In genomic region chr8:79295276-79296105, GRCm38 (mm10) we compare ENCODE assay signal across 8 mouse cellular contexts. TPM values are rescaled to one million over a fixed set of nuclear protein-coding genes. Genes with fewer than 3 reads are reported as not detected.
A peak's percentile ranks its signal among the peaks of the same experiment; 100 is the strongest.
DNase-seq lines count a peak whose midpoint lies in the region; ATAC-seq and TF ChIP-seq lines count a peak whose summit lies in the region.

No protein-coding gene starts in this region.

- H3K9me3 ChIP-seq in heart, embryonic 10.5 days = no peaks in the 10 kb centered on the region
- H3K9me3 ChIP-seq in embryonic facial prominence, embryonic 15.5 days (replicated peaks) = no peaks in the 10 kb centered on the region
- H3K9me3 ChIP-seq in limb, embryonic 14.5 days (ENCODE audit: control insufficient read depth, low read length) = no peaks in the 10 kb centered on the region

- H3K79me2 ChIP-seq in C2C12 (ENCODE audit: control insufficient read depth, insufficient read depth) = no peaks in the 10 kb centered on the region

- peak overlapping the region; percentile 77 for H3K9ac ChIP-seq in embryonic facial prominence, embryonic 15.5 days
- peak overlapping the region; percentile 71 for H3K9ac ChIP-seq in limb, embryonic 14.5 days (ENCODE audit: low read depth, low read length, severe bottlenecking)

- peak overlapping the region; percentile 76 for H3K4me3 ChIP-seq in heart, embryonic 10.5 days
- H3K4me3 ChIP-seq in C2C12 (ENCODE audit: insufficient read depth, poor library complexity, severe bottlenecking) = peak overlapping the region; percentile 39
- H3K4me3 ChIP-seq in embryonic facial prominence, embryonic 15.5 days (replicated peaks) = peak overlapping the region; percentile 61
- H3K4me3 ChIP-seq in limb, embryonic 14.5 days (replicated peaks; ENCODE audit: low read length) = peak overlapping the region; percentile 57

- no peaks in the 10 kb centered on the region for H3K36me3 ChIP-seq in heart, embryonic 10.5 days
- H3K36me3 ChIP-seq in C2C12 (ENCODE audit: control insufficient read depth, insufficient read depth) = no peaks in the 10 kb centered on the region
- H3K36me3 ChIP-seq in embryonic facial prominence, embryonic 15.5 days = no peaks in the 10 kb centered on the region
- H3K36me3 ChIP-seq in limb, embryonic 14.5 days (ENCODE audit: control insufficient read depth, insufficient read depth, low read length) = no peaks in the 10 kb centered on the region

- peaks cover 23% of the 10 kb centered on the region for H3K4me1 ChIP-seq in heart, embryonic 10.5 days
- peaks cover 21% of the 10 kb centered on the region for H3K4me1 ChIP-seq in embryonic facial prominence, embryonic 15.5 days
- peaks cover 21% of the 10 kb centered on the region for H3K4me1 ChIP-seq in limb, embryonic 14.5 days (ENCODE audit: control insufficient read depth, insufficient read depth, low read length)

- DNase-seq in heart, embryonic 10.5 days (ENCODE audit: low spot score) = no peak
- no peak for DNase-seq in heart, adult 8-10 months (ENCODE audit: low spot score)
- peak; percentile 22 for DNase-seq in limb, embryonic 14.5 days (ENCODE audit: low spot score)
- DNase-seq in adrenal gland, postnatal 25 days = no peak
- DNase-seq in ovary, adult 18-20 months (ENCODE audit: low spot score) = no peak
- no peak for DNase-seq in thymus, postnatal 14 days

- peak overlapping the region; percentile 96 for H3K27ac ChIP-seq in heart, embryonic 10.5 days
- H3K27ac ChIP-seq in embryonic facial prominence, embryonic 15.5 days (replicated peaks) = peak overlapping the region; percentile 98
- H3K27ac ChIP-seq in limb, embryonic 14.5 days (replicated peaks; ENCODE audit: low read depth, low read length) = peak overlapping the region; percentile 97

- TF ChIP-seq POLR2A in limb, embryonic 14.5 days (IDR thresholded peaks at IDR 0.05; ENCODE audit: borderline replicate concordance, extremely low read depth, insufficient read depth, insufficient read length) = no peak

- H3ac ChIP-seq in C2C12 (ENCODE audit: control insufficient read depth, insufficient read length, low read depth) = peak overlapping the region; percentile 77

- no peaks in the 10 kb centered on the region for H3K27me3 ChIP-seq in heart, embryonic 10.5 days (ENCODE audit: insufficient read depth, poor library complexity, severe bottlenecking)
- no peaks in the 10 kb centered on the region for H3K27me3 ChIP-seq in C2C12 (ENCODE audit: control insufficient read depth, insufficient read depth, insufficient read length)
- H3K27me3 ChIP-seq in embryonic facial prominence, embryonic 15.5 days = no peaks in the 10 kb centered on the region
- H3K27me3 ChIP-seq in limb, embryonic 14.5 days (ENCODE audit: control insufficient read depth, insufficient read depth, low read length) = no peaks in the 10 kb centered on the region

- ATAC-seq in embryonic facial prominence, embryonic 15.5 days (ENCODE audit: insufficient number of reproducible peaks, low FRiP score, low TSS enrichment, low read depth) = no peak
- no peak; the same call in 1 of the 2 replicates for ATAC-seq in limb, embryonic 14.5 days (ENCODE audit: low FRiP score, low read depth)

- peak overlapping the region; percentile 74 for H3K4me2 ChIP-seq in embryonic facial prominence, embryonic 15.5 days (replicated peaks)
- peak overlapping the region; percentile 88 for H3K4me2 ChIP-seq in limb, embryonic 14.5 days (replicated peaks; ENCODE audit: low read depth, low read length, severe bottlenecking)

- no peaks in the 10 kb centered on the region for H3K79me3 ChIP-seq in C2C12 (ENCODE audit: low read depth)

- TF ChIP-seq CTCF in C2C12 (IDR thresholded peaks at IDR 0.05; ENCODE audit: control insufficient read depth, insufficient read depth, insufficient read length) = no peak

- WGBS in heart, embryonic 10.5 days = 18% methylated on average over 18 of the region's 18 CpGs
- 11% methylated on average over 18 of the region's 18 CpGs for WGBS in embryonic facial prominence, embryonic 15.5 days
- 12% methylated on average over 18 of the region's 18 CpGs for WGBS in limb, embryonic 14.5 days

TF ChIP-seq in C2C12, 6 proteins besides CTCF, POLR2A, EP300 and RAD21:
- TF ChIP-seq USF1 (IDR thresholded peaks at IDR 0.05; ENCODE audit: low read depth) (no peak), MAX (IDR thresholded peaks at IDR 0.05) (no peak), MYOD1 (IDR thresholded peaks at IDR 0.05; ENCODE audit: control insufficient read depth, insufficient read length, low read depth) (no peak), FOSL1 (IDR thresholded peaks at IDR 0.05; ENCODE audit: insufficient read depth, low read length, poor library complexity, severe bottlenecking) (no peak), MYOG (IDR thresholded peaks at IDR 0.05; ENCODE audit: control insufficient read depth, extremely low read depth, insufficient read length) (no peak), CEBPB (IDR thresholded peaks at IDR 0.05; ENCODE audit: low read depth) (no peak)
TF ChIP-seq in C2C12: peak in this region for 0.

RNA-seq across cellular contexts. Expression of gene Mmaa, which starts 0.8 kb away (rescaled TPM):
- 9.5 and 9.9 TPM in 2 replicates for polyA plus RNA-seq in heart, embryonic 10.5 days (2016; fragmentation: Nextera tagmentation; extraction: Ambion mirVana)
- 10 to 100 TPM; 41.6 to 49.0 (median 46.5) TPM for total RNA-seq in heart, adult 8-10 months (2022)
- polyA plus RNA-seq in C2C12 (2012; fragmentation: generic; extraction: Trizol) = 4.1 TPM
- polyA plus RNA-seq in embryonic facial prominence, embryonic 15.5 days (2015; fragmentation: Nextera tagmentation; extraction: Ambion mirVana) = 16.3 and 16.5 TPM in 2 replicates
- polyA plus RNA-seq in limb, embryonic 14.5 days (2012; rRNA removed) = 11.7 and 16.9 TPM in 2 replicates
- 15.7 and 16.8 TPM in 2 replicates for polyA plus RNA-seq in limb, embryonic 14.5 days (2014; fragmentation: Nextera tagmentation; extraction: Ambion mirVana)
- 34.5 and 35.3 TPM in 2 replicates for total RNA-seq in adrenal gland, postnatal 25 days (2021)

RNA-seq across cellular contexts. Expression of gene 1700011L22Rik, which starts 47.1 kb away (rescaled TPM):
- not detected in 2 replicates for polyA plus RNA-seq in heart, embryonic 10.5 days (2016; fragmentation: Nextera tagmentation; extraction: Ambion mirVana)
- total RNA-seq in heart, adult 8-10 months (2022) = not detected
- not detected for polyA plus RNA-seq in C2C12 (2012; fragmentation: generic; extraction: Trizol)
- polyA plus RNA-seq in embryonic facial prominence, embryonic 15.5 days (2015; fragmentation: Nextera tagmentation; extraction: Ambion mirVana) = not detected in 2 replicates
- polyA plus RNA-seq in limb, embryonic 14.5 days (2012; rRNA removed) = not detected in 2 replicates
- not detected in 2 replicates for polyA plus RNA-seq in limb, embryonic 14.5 days (2014; fragmentation: Nextera tagmentation; extraction: Ambion mirVana)
- not detected in 2 replicates for total RNA-seq in adrenal gland, postnatal 25 days (2021)
